Mouse (Mus musculus) testis, adult 10 weeks (tissue): ENCODE data around the gene Arl13a. TPM values are rescaled to one million over a fixed set of nuclear protein-coding genes. Genes with fewer than 3 reads are reported as not detected.

Source experiments
- polyA plus RNA-seq: library from polyadenylated mRNA; stranded (reverse); fragments of 350-450 nt; fragmentation: Illumina TruSeq; extraction: RNeasy Lipid Tissue Mini Kit (QIAGEN cat#74804); gene quantifications from one replicate; pipeline ENCODE4 v1.2.3, GENCODE M21; 2014; ENCODE audit warnings: low read depth, low replicate concordance

Arl13a gene
- 76.6 TPM for polyA plus RNA-seq

GRCm38 (mm10) chrX:134187201-134187600, at the start of gene Arl13a:
TSS of gene Arl13a (plus strand) at chrX:134187501.

DNA sequence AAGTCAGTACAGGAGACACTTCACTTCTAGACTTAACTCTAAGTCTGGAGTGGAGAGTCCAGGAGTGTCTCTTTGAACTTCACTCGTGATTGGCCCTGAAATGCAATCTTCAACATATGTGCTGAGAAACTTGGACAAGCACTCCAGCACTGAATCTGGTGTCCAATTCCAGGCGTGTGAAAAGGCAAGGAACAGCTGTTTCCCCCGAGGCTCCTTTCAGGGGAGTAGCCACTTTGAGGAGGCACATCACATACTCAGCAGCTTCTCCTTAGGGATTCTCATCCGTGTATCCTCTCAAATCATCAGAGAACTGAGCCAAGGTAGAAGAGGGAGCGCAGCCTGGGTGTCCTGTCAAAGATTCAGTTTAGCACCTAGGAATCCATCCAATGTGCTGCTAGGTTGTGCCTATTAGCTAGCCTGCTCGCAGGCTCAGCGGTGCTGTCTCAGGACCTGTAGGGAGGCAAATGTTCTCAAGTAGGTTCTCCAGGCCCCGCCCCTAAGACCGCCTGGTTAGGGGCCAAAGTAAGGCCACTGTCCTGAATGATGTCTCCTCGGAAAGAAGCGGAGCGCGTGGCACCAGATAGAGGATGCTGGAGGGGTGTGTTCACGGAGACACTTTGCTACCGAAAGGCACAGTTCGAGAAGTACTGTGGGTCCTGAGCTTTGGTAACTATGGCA, 25.1 kb upstream of the Arl13a start, which contains the start of gene Xkrx:
Gene Xkrx (minus strand): TSS at position 34 of the 678 bp plus-strand sequence.

GRCm38 (mm10) chrX:134221856-134222255, 34.6 kb downstream of the Arl13a start, which contains the start of gene Nox1:
TSS of gene Nox1 (minus strand) at chrX:134221956.

Other genes with a start within 250 kb of the Arl13a start
- gene Sytl4, start 205.7 kb upstream of the Arl13a start, polyA plus RNA-seq: 20.3 TPM
- gene Cstf2, start 128.3 kb upstream of the Arl13a start, polyA plus RNA-seq: 95.3 TPM
- 0.20 TPM for gene Xkrx, start 25.4 kb upstream of the Arl13a start, polyA plus RNA-seq
- not detected for gene Nox1, start 34.5 kb downstream of the Arl13a start, polyA plus RNA-seq
- gene Trmt2b, start 89.5 kb downstream of the Arl13a start, polyA plus RNA-seq: 6.8 TPM
- gene Tmem35a, start 107.7 kb downstream of the Arl13a start, polyA plus RNA-seq: 47.6 TPM
- gene Cenpi, start 120.6 kb downstream of the Arl13a start, polyA plus RNA-seq: 20.9 TPM
- gene Drp2, start 217.1 kb downstream of the Arl13a start, polyA plus RNA-seq: 3.3 TPM